Mouse (Mus musculus): ENCODE measurements at regions not wholly inside any gene's neighbourhood (a gene's known extent, or its start where the extent isn't known, plus 50 kb on each side); places are given as distances from the start of the nearest gene placed in this dataset.

GRCm38 (mm10) chr4:140463296-140463695 lies 202.5 kb downstream of the Arhgef10l start:
- DNase-seq (ENCODE audit: low spot score): no peak

- DNase-seq (ENCODE audit: low spot score): no peak
These were observed 204.5 kb downstream of the Arhgef10l start for GRCm38 (mm10) chr4:140461317-140461716.

GRCm38 (mm10) chr4:140449062-140449461 lies 202.5 kb upstream of the Igsf21 start:
- DNase-seq (ENCODE audit: low spot score): no peak

GRCm38 (mm10) chr4:140446455-140446854 lies 199.9 kb upstream of the Igsf21 start:
- DNase-seq (ENCODE audit: low spot score): no peak

GRCm38 (mm10) chr4:140445931-140446330 lies 199.3 kb upstream of the Igsf21 start:
- no peak for DNase-seq (ENCODE audit: low spot score)

GRCm38 (mm10) chr4:140443221-140443620 lies 196.6 kb upstream of the Igsf21 start:
- no peak for DNase-seq (ENCODE audit: low spot score)

GRCm38 (mm10) chr4:140441805-140442204 lies 195.2 kb upstream of the Igsf21 start:
- no peak for DNase-seq (ENCODE audit: low spot score)

GRCm38 (mm10) chr4:140439856-140440255 lies 193.3 kb upstream of the Igsf21 start:
- DNase-seq (ENCODE audit: low spot score): no peak

GRCm38 (mm10) chr4:140436030-140436429 lies 189.4 kb upstream of the Igsf21 start:
- no peak for DNase-seq (ENCODE audit: low spot score)

- DNase-seq (ENCODE audit: low spot score): no peak
These were observed 187.4 kb upstream of the Igsf21 start for GRCm38 (mm10) chr4:140433744-140434542.

- DNase-seq (ENCODE audit: low spot score): no peak
These were observed 185.5 kb upstream of the Igsf21 start for GRCm38 (mm10) chr4:140432101-140432500.

GRCm38 (mm10) chr4:140427039-140427438 lies 180.5 kb upstream of the Igsf21 start:
- DNase-seq (ENCODE audit: low spot score): no peak

- no peak for DNase-seq (ENCODE audit: low spot score)
These were observed 177.2 kb upstream of the Igsf21 start for GRCm38 (mm10) chr4:140423791-140424190.

GRCm38 (mm10) chr4:140421926-140422585 lies 175.5 kb upstream of the Igsf21 start:
- DNase-seq (ENCODE audit: low spot score): no peak

GRCm38 (mm10) chr4:140419720-140420412 lies 173.3 kb upstream of the Igsf21 start:
- DNase-seq (ENCODE audit: low spot score): no peak

GRCm38 (mm10) chr4:140412312-140412930 lies 165.8 kb upstream of the Igsf21 start:
- DNase-seq (ENCODE audit: low spot score): no peak

GRCm38 (mm10) chr4:140408446-140408845 lies 161.9 kb upstream of the Igsf21 start:
- no peak for DNase-seq (ENCODE audit: low spot score)

GRCm38 (mm10) chr4:140406913-140407312 lies 160.3 kb upstream of the Igsf21 start:
- no peak for DNase-seq (ENCODE audit: low spot score)

- no peak for DNase-seq (ENCODE audit: low spot score)
These were observed 159.7 kb upstream of the Igsf21 start for GRCm38 (mm10) chr4:140405993-140406881.

GRCm38 (mm10) chr4:140405427-140405826 lies 158.8 kb upstream of the Igsf21 start:
- no peak for DNase-seq (ENCODE audit: low spot score)

- no peak for DNase-seq (ENCODE audit: low spot score)
These were observed 156.5 kb upstream of the Igsf21 start for GRCm38 (mm10) chr4:140403128-140403527.
